Mouse (Mus musculus) fibroblast of lung, adult 2 months (primary cell): ENCODE data around the gene Arhgdib.

Experiments used
- DNase-seq: peaks from one replicate; pipeline ENCODE4 v3.0.0-alpha.2; 2011; ENCODE audit warnings: low read depth

The Arhgdib gene

GRCm38 (mm10) chr6:136950171-136950570 is 8.5 kb upstream of the Arhgdib start:
- no peak for DNase-seq

- DNase-seq, result peak; percentile 33
Observed at GRCm38 (mm10) chr6:136947716-136948115, 6.0 kb upstream of the Arhgdib start.

DNA sequence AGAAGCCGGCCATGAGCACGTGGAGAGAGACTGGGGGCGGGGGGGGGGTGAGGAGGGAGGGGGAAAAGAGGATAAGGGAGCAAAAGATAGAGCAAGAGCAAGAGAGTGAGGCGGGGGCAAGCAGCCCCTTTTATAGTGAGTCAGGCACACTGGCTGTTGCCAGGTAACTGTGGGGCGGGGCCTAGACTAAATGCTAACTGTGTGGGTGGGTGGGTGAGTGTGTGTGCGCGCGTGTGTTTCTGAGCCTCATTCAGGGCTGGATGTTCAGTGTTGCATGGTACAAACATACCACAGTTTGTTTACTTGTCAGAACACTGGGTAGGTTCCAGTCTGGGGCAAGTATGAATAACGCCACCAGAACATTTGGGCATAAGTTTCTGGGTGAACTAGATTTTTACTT is 5.2 kb upstream of the Arhgdib start:
- DNase-seq, result no peak

GRCm38 (mm10) chr6:136946241-136946640 is 4.5 kb upstream of the Arhgdib start:
- no peak for DNase-seq

DNA sequence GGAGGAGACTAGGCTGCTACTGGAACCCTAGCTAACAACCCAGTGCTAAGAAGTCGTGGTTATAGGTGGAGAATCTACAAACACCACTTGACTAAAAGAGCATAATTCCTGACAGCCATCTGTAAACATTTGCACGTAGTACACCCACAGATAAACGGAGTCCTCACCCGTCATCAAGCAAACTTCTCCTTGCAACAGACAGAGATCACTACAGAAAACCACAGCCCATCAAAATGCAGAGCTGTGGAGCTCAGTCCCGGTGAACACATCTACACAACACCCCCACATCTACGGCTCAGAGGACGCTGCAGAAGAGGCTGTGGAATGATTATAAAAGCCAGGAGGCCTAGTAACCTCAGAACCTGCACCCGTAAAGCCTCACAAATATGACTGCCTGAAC is 2.8 kb upstream of the Arhgdib start:
- DNase-seq, result no peak

DNA sequence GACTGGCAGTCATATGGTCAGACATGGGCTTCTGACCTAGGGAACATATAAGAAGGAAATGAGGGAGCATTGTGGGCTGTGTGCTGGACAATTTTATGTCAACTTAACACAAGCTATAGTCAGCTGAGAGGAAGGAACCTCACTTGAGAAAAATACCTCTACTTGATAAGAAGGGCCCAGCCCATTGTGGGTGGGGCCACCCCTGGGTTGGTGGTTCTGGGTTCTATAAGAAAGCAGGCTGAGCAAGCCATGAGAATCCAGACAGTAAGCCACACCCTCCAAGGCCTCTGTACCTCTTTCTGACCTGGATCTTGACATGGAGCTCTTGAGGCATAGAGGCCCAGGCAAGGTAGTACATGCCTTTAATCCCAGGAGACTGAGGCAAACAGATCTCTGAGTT is 1.7 kb upstream of the Arhgdib start:
- DNase-seq, result no peak

GRCm38 (mm10) chr6:136942280-136942679 is 581 bp upstream of the Arhgdib start:
- DNase-seq, result no peak

DNA sequence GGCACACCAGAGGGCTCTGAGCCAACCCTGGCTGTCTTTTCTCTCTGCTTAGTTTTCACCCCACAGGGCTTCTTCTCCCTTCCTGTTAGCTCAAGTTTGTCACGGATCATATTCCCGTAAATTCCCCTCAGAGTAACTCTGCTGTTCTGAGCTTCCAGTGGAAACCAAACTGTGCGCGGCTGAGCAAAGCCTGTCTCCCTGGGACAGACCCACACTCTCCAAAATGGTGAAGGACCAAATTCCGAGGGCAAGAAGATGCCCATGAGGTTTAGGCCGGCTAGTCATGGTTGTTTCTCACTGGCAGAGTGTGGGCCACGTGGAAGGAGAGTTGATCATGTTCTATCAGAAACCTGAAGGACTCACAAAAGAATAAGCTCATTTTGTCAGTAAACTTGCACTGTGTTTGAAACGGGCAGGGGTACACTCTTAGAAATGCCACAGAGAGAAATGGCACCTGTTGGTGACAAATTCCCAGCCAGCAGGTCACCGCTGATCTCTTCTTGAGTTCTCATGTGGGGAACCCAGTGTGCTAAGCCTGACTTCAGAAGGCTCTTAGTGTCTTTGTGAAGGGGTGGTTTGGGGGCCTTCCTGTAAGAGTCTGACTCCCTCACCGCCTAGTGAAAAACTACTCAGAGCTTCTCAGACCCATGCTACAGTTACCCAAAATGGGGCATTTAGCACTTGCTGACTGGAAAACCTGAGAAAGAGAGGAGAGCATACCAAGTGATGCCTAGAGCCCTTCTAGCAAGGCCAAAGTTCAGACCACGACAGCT is 1.3 kb downstream of the Arhgdib start:
- DNase-seq, result no peak

DNA sequence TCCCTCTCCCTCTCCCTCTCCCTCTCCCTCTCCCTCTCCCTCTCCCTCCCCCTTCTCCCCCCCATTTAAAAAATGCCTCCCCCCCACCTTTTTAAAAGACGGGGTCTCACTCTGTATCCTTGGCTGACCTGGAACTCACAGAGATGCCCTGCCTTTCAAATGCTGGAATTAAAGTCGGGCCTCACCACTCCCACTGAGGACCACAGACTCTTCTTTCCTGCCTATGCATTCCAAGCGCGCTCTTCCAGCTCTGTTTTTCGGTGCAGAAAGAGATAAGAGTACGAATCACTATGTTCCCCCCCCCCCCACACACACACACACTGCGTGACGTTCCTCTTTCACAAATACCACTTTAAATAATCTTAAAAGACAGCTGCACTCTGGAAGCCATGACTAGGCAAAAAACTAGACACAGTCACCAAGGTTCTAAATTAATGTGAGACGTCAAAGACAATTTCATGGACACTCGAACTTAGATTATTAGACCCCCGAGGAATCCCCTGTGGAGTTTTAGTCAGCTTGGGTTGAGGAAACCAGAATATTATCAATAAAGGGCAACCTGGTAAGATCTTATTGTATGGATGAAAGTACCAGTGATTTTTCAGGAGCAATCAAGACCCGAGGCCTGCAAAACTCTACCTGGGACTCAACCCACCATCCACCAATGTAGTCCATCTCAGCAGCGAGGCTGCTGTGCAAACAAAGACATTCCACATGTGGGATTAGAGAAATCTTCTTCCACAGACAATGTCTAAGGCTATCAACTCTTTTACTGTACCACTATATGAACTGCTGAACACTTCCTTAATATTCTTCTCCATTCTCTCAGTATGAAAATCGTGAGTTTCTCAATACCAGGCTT is 2.1 kb downstream of the Arhgdib start:
- DNase-seq, result no peak

GRCm38 (mm10) chr6:136938331-136939126 is 3.2 kb downstream of the Arhgdib start:
- DNase-seq, result no peak

DNA sequence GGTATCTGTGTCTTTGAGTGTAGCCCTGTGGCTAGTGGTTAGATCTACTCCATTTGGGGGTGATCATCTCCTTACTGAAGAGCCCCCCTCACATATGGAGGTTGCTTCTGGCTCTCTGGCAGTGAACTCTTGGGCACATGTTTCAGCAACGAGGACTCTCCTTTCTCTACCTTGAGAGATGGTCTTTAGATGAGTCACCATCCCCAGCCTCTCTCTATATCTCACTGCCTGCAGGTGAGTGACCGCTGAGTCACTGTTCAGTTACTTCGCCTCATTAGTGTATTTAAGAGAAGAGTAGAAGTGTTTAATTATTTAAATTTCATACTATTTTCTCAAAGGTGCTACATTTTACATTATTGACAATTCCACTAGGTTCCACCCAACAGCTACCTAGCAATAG is 4.6 kb downstream of the Arhgdib start:
- no peak for DNase-seq

GRCm38 (mm10) chr6:136936361-136936760 is 5.3 kb downstream of the Arhgdib start:
- no peak for DNase-seq

DNA sequence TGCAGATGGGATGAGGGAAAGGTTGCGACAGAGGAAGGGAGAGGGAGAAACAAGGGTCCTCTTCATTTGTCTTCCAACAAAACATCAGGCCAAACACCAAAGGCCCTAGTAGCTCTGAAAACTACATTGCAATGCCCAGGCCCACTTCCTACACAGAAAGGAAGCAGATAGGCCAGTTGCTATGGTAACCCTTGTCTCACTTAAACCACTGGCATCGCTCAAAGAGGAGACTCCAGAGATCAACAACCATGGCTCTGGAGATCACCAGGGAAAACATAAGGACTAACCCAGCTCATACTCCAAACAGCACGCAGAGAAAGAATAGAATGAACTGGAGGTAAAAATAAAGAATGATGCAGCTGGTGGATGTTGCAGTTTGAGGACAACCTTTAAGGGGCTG is 6.5 kb downstream of the Arhgdib start:
- no peak for DNase-seq

DNA sequence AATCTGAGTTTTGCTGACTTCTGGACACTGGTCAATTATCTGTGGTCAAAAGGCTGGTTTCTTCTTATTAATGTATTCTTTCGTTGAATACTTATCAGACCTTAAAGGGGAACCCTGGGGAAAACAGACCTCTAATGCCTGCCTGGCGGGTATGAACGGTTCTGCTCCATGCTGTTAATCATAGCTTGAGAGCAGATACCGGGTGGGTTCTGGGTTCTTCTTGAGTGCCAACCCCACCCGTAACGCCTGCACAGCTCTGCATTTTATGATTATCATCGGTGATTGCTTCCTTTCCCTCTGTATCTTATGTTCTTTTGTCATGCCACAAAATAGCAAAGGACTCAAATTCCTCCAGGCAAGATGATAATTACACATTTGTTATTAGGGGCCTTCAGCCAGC is 7.6 kb downstream of the Arhgdib start:
- DNase-seq, result no peak

DNA sequence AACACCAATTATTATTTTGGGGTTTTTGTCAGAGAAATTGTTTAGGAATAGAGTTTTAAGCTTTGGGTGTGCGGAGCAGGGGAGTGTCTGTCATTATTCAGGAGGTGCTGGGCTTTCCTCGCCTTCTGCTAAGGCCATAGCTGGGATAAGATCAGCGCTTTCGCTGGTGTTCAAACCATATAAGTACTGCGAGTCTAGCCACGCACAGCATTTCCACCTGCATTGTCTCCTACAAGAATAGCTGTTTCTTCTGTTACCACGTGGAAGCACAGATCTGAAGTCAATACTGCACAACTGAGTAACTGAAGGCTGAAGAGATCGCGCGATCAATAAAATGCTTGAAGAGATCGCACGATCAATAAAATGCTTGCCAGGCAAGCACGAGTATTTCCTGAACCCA is 10.5 kb downstream of the Arhgdib start:
- no peak for DNase-seq

- no peak for DNase-seq
Observed at GRCm38 (mm10) chr6:136930677-136931076, 11.0 kb downstream of the Arhgdib start.

GRCm38 (mm10) chr6:136927626-136928025 is 14.1 kb downstream of the Arhgdib start:
- DNase-seq, result no peak

- no peak for DNase-seq
Observed at GRCm38 (mm10) chr6:136925049-136925448, 16.6 kb downstream of the Arhgdib start.

GRCm38 (mm10) chr6:136923532-136923931 is 18.2 kb downstream of the Arhgdib start, which contains the start of gene Pde6h:
Gene Pde6h (plus strand): TSS chr6:136923832.
- DNase-seq, result no peak

DNA sequence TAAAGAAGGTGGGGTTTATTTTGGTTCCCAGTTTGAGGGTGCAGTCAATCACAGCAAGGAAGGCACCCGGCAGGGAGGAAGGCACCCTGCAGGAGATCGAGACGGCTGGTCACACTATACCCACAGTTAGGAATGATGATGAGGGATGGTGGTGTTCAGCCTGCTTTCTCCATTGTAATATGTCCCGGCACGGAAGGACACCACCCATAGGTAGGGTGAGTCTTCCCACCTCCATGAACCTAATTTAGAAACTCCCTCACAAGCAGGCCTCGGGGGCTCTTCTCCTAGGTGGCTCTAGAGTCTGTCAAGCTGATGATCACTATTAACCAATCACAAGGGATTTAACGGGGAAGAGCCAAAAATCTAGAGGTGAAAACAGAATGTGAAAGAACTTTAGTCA is 18.8 kb downstream of the Arhgdib start:
- no peak for DNase-seq

GRCm38 (mm10) chr6:136922080-136922479 is 19.6 kb downstream of the Arhgdib start, which contains the start of gene Erp27:
Gene Erp27 (minus strand): TSS chr6:136922180.
- DNase-seq, result no peak

- DNase-seq, result no peak
Observed at GRCm38 (mm10) chr6:136921601-136922000, 20.1 kb downstream of the Arhgdib start.
